Mouse (Mus musculus) kidney, postnatal 4 days (tissue): ENCODE results near the gene Gm21170.
"Not testable (repeated sequence)": the region's sequence is repeated elsewhere in the genome, so short reads cannot be mapped to it uniquely, and the experiment has no call there.

Experiments
- DNase-seq, 2 experiments: peaks; one replicate each; pipeline ENCODE4 v3.0.0; 2021; ENCODE audit warnings: mixed read lengths in 2 of 2

Gene Gm21170

GRCm38 (mm10) chrY:47690998-47691397 is at the start of gene Gm21170:
Gene Gm21170, minus strand, starts transcription at chrY:47691098.
- DNase-seq: not testable (repeated sequence)
